Mouse (Mus musculus): ENCODE data around the gene Spa17. TPM values are rescaled to one million over a fixed set of nuclear protein-coding genes. Genes with fewer than 3 reads are reported as not detected.

Spa17 gene
- 1 to 10 TPM; 2.7 to 3.6 (median 2.9) TPM for total RNA-seq (2022)

GRCm38 (mm10) chr9:37613182-37613910 is at the start of gene Spa17:
Gene Spa17 (minus strand): TSS chr9:37613722.
- peak; percentile 85 for DNase-seq (ENCODE audit: low spot score)

DNA sequence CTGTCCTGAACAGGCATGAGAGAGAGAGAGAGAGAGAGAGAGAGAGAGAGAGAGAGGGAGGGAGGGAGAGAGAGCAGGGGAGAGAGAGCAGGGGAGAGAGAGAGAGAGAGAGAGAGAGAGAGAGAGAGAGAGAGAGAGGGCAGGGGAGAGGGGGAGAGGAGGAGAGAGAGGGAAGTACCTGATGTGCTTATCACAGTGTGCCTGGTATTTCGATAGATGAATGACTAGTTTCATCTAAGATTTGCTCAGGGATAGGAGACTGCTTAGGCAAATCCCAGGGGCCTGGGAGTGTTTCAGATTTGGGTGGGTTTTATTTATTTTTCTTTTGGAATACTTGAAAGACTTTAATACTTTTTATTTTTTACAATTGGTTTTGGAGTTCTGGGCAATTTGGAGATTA is 49.7 kb upstream of the Spa17 start:
- no peak for DNase-seq (ENCODE audit: low spot score)

DNA sequence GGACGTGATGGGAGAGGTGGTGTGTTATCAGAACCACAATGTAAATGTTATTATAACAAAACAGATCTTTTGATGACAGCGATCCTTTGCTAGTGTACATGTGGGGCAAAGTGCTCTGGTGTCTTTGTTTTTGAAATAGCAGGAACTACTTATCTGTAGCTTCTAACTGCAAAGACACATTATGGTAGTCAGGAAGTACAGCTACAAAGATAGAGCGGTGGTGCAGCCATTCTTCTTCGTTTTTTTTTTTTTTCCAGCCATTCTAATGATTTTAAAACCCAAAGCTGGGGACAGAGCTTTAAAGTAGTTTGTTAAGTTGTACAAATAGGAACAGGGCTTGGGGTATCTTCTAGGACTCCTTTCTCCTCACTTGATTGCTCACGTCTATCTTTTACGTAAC is 45.9 kb upstream of the Spa17 start:
- DNase-seq (ENCODE audit: low spot score) = no peak

GRCm38 (mm10) chr9:37656931-37657481 is 43.5 kb upstream of the Spa17 start, which contains the start of gene Tbrg1:
Gene Tbrg1 (minus strand): TSS chr9:37657312.
- peak; percentile 87 for DNase-seq (ENCODE audit: low spot score)

DNA sequence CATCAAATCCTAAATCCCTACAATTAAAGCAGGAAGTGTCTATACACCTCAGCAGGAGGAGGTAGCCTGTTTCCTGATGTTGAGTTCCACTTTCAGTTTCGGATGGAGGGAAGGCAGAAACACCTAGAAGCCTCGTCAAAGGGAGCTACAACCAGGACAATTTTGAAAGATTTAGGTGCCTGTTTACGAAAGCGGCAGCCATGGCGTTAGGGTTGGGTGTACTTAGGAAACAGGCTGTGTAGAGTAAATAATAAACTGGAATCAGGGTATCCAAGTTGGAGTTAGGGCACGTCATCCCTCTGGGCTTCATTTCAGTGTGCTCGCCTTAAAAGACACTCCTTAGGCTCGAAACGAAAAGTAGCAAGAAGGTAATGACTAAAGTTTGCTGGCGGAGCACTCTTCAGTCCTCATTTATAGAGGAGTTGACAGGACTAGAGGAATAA is 42.9 kb upstream of the Spa17 start:
- DNase-seq (ENCODE audit: low spot score) = peak; percentile 16

DNA sequence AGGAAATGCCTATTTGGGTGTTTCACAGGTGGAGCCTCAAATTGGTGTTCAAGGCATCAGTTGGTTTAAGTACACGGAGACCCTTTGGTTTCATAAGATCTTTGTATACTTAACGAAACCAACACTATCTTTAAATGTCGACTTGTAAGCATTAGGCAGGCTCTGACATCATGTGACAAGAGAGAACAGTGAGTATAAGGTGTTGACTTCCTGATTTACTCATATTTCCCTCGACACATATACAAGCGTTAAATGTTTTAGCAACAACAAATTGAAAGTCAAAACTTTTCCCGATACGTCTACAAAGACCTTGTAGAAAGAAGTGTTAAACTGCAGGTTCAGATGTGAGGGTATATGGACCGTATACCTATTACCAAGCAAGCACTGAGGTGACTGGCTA is 42.4 kb upstream of the Spa17 start:
- no peak for DNase-seq (ENCODE audit: low spot score)

GRCm38 (mm10) chr9:37653836-37654235 is 40.3 kb upstream of the Spa17 start:
- DNase-seq (ENCODE audit: low spot score) = no peak

DNA sequence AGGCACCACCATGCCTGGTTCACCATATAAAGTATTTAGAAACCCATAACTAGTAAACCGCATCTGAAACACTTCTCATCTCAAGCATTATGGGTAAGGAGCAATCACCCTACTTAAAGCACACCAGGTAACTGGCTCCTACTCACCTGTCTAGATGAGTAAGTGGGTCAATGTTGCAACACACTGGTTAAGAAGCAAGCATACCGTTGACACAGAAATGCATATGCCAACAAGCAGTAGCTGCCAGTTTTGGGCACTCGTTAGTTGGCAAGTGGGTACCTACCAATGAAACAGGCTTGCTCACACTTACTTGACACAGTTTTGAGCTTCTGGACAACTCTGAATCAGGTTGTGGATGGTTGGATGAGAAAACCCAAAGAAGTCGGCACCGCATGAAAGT is 37.1 kb upstream of the Spa17 start:
- DNase-seq (ENCODE audit: low spot score) = no peak

DNA sequence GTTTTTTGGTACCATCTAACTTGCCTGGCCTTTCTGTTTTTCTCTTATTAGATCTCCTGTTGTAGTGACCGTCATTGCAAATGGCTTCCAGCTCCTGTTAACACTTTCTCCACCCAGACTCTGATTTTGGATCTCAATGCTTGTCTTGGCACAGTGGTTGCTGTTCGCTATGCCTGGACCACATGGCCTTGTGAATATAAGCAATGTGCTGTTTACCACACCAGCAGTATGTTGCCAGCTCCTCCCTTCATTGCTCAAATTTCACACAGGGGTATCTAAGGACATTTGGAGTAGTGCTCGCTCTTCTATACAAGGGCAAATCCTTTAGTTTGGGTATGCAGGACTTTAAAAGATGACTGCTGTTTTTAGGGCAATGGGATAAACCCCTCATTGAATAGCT is 32.7 kb upstream of the Spa17 start:
- no peak for DNase-seq (ENCODE audit: low spot score)

DNA sequence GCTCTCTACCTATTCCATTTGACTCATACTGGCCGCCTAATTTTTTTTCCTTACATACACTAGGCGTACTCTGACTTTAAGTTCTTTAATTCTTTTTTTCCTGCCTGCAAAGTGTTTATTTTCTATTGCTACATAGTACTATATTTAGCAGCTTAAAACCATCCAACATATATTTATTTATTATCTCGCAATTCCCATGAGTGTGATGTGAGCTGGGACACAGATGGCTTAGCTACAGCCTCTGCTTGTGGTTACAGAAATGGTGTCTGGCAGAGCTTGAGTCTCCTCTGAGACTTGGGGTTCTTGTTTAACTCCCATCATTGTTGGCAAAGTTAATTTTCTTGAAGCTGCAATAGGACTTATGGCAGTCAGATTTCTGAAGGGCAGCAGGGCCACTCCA is 25.2 kb upstream of the Spa17 start:
- no peak for DNase-seq (ENCODE audit: low spot score)

- DNase-seq (ENCODE audit: low spot score) = no peak
Measured at GRCm38 (mm10) chr9:37636800-37637542, 23.4 kb upstream of the Spa17 start.

GRCm38 (mm10) chr9:37636335-37636734 is 22.8 kb upstream of the Spa17 start:
- no peak for DNase-seq (ENCODE audit: low spot score)

GRCm38 (mm10) chr9:37634269-37634668 is 20.7 kb upstream of the Spa17 start:
- no peak for DNase-seq (ENCODE audit: low spot score)

- no peak for DNase-seq (ENCODE audit: low spot score)
Measured at GRCm38 (mm10) chr9:37632305-37632704, 18.8 kb upstream of the Spa17 start.

DNA sequence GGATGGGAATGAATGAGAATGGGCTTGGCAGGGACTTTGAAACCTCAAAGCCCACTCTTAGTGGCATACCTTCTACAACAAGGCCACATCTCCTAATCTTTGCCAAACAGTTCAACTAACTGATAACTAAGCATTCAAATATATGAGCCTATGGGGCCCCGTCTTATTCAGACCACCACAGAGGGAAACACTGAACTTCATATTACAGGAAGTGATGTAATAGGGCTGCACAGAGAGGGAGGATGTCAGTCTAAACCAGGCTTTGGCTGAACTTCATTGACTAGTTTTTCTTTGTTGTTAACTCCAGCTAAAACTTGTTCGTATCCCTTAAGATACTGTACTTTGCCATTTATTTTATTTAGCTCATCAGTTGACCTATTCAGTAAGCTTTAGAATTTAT is 16.4 kb upstream of the Spa17 start:
- no peak for DNase-seq (ENCODE audit: low spot score)

DNA sequence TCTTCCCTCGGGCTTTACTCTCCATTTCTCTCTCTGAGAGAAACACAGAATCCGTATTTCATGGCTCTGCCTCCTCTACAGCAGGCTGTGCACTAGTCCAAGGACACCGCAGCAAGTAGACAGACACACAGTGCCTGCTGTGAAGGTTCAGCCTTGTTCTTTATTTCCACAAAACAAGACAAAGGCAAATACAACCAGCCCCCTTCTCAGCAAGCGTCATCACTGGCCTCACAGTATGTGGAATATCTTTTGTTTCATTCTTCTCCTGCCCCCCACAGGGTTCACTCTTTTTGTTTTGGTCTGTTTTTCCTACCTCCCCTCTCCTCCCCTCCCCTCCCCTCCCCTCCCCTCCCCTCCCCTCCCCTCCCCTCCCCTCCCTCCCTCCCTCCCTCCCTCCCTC is 15.1 kb upstream of the Spa17 start:
- no peak for DNase-seq (ENCODE audit: low spot score)

DNA sequence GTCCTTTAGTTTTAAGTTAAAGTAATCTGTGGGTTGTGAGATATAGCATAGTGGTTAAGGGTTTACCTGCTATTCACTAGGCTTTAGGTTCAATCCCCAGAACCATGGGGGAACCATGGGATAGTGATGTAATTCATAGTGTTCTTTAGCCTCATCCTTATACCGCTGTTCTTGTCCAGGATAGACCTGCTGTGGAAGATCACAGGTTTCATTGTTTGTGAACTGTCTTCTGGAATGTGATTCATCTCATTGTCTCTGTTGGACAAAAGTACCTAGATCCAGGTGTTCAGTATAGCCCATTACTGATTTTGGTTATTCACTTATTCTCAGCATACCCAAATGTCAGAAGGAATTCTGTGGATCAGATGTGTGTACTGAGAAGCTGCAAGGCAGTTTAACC is 13.7 kb upstream of the Spa17 start:
- no peak for DNase-seq (ENCODE audit: low spot score)

GRCm38 (mm10) chr9:37626103-37626567 is 12.6 kb upstream of the Spa17 start:
- DNase-seq (ENCODE audit: low spot score) = no peak

- peak; percentile 19 for DNase-seq (ENCODE audit: low spot score)
Measured at GRCm38 (mm10) chr9:37625641-37626040, 12.1 kb upstream of the Spa17 start.

GRCm38 (mm10) chr9:37625129-37625528 is 11.6 kb upstream of the Spa17 start:
- DNase-seq (ENCODE audit: low spot score) = no peak

DNA sequence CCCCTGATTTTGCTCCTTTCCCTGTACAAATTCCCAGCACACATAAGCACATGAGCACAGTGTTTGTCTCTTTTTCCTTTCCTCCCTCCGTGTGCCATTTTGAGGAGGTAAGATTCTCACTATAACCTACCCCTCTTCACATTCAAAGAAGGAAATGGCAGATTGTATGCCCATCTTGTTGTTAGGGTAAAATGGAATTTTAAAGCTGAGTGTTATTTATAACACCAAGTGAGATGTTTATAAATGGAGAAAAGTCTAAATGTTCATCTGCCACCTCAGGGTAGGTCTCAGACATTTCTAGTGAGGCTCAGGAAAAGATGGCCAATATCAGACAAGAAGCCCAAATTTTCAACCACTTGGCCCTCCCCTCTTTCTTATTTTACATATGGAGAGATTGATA is 11.0 kb upstream of the Spa17 start:
- no peak for DNase-seq (ENCODE audit: low spot score)

DNA sequence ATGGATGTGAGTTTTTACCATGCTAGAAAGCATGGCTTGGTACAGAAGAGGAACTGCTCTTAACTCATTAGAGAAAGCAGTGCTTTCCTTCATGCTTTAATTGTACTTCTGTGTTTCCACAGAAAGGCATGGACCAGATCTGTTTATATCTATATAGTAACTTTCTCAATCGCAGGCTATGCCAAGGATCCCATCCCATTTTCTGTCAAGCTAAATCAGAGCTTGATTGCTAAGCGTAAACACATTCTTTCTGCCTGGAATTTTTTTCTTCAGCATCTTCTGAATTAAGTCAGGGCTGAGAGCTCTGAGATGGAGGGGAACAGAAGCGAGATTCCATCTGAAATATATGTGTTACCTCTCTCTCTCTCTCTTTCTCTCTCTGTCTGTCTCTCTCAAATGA is 10.5 kb upstream of the Spa17 start:
- DNase-seq (ENCODE audit: low spot score) = no peak

DNA sequence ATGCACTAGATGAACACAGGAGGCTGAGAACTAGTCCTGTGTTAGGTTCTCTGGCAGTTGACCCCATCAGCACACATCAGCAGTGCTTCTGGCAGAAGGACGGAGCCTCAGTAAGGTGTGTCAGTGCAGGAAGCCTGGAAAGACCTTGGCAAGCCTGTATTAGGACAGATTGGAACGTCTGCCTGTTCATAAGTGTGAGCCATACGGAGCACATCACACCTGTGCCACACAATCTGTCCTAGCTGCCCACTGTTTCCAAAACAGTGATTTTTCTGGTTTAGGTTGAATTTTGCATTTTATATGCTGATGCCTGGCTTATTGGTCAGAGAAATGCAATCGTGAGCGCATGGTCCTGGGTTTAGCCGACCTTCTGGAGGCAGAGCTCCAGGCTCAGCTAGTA is 7.8 kb upstream of the Spa17 start:
- DNase-seq (ENCODE audit: low spot score) = no peak
